Mouse (Mus musculus) intestine, embryonic 15.5 days (tissue): ENCODE measurements around the gene Sult6b1. TPM values are rescaled to one million over a fixed set of nuclear protein-coding genes. Genes with fewer than 3 reads are reported as not detected.

Experiments
- ATAC-seq: fragments of 200-750 bp; cut with Nextera tagmentation; 2 replicates; pipeline ENCODE4 v1.8.0; 2017; ENCODE audit warnings: moderate TSS enrichment, moderate library complexity
- H3K27ac ChIP-seq: fragments of 300-500 bp; sonication (generic); 2 replicates; pipeline ENCODE4 v1.5.1; 2015; ENCODE audit warnings: mild to moderate bottlenecking, inconsistent platforms
- H3K27me3 ChIP-seq: fragments of 300-500 bp; sonication (generic); replicated peaks from 2 replicates; pipeline ENCODE4 v1.6.1; 2015; ENCODE audit warnings: inconsistent platforms
- H3K36me3 ChIP-seq: fragments of 300-500 bp; sonication (generic); 2 replicates; pipeline ENCODE4 v1.6.1; 2015; ENCODE audit warnings: inconsistent platforms
- H3K4me1 ChIP-seq: fragments of 300-500 bp; sonication (generic); replicated peaks from 2 replicates; pipeline ENCODE4 v1.6.1; 2015; ENCODE audit warnings: inconsistent platforms
- H3K4me2 ChIP-seq: fragments of 300-500 bp; sonication (generic); replicated peaks from 2 replicates; pipeline ENCODE4 v1.6.1; 2015; ENCODE audit warnings: mild to moderate bottlenecking, inconsistent platforms
- H3K4me3 ChIP-seq: fragments of 300-500 bp; sonication (generic); replicated peaks from 2 replicates; pipeline ENCODE4 v1.5.1; 2015; ENCODE audit warnings: inconsistent platforms
- H3K9ac ChIP-seq: fragments of 300-500 bp; sonication (generic); 2 replicates; pipeline ENCODE4 v1.6.1; 2015; ENCODE audit warnings: inconsistent platforms
- H3K9me3 ChIP-seq: fragments of 300-500 bp; sonication (generic); 2 replicates; pipeline ENCODE4 v1.6.1; 2016; ENCODE audit warnings: inconsistent platforms
- WGBS: fragments of 180-500 bp; shearing (Covaris S2); methylation state at CpG from one replicate; pipeline ENCODE4 v1.1.7; 2015; 5-methylcytosine and 5-hydroxymethylcytosine counted together
- polyA plus RNA-seq: library from polyadenylated mRNA; unstranded; fragments of >200 nt; fragmentation: Nextera tagmentation; extraction: Ambion mirVana; gene quantifications from 2 replicates; pipeline ENCODE4 v1.2.1, GENCODE M21; 2015

The Sult6b1 gene
- polyA plus RNA-seq, 1 experiment from 2014 or later: 0.11 TPM

- WGBS: 2% methylated on average over 28 of the region's 28 CpGs
Observed at GRCm38 (mm10) chr17:78882401-78883112, 24.2 kb downstream of the Sult6b1 start, which contains the start of gene Eif2ak2. Gene Eif2ak2 (minus strand): TSS chr17:78882573.

DNA sequence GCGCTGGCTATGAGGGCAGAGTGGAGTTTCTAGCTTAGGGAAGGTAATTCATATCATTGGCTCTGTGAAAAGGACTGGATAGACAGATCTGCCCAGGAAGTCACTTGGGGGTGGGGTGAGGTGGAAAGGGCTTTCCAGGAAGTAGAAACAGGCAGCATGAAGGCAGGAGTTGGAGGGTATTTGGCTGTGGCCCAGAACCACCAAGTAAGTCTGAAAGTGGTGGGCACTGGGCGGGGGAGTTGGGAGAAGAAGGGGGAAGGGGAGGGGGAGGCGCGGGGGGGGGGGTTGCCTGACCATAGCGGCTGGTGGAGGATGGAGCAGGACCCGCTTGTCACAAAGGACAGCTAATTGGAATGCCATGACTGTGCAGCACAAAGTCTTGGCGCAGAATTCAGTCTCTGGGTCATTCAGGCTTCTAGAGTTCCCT, 24.9 kb downstream of the Sult6b1 start:
- H3K27ac ChIP-seq: peak overlapping the region; percentile 83
- H3K9me3 ChIP-seq: no peaks in the 10 kb centered on the region
- H3K9ac ChIP-seq: peak overlapping the region; percentile 79
- H3K4me1 ChIP-seq: no peaks in the 10 kb centered on the region; the same call in 1 of the 2 replicates
- H3K4me2 ChIP-seq: peak overlapping the region; percentile 69
- H3K27me3 ChIP-seq: no peaks in the 10 kb centered on the region
- peak; percentile 65 for ATAC-seq
- WGBS: 13% methylated on average over 5 of the region's 7 CpGs
- 0 out of 2 replicates have a peak, but pooled peaks cover 7% of the 10 kb centered on the region for H3K36me3 ChIP-seq
- peak overlapping the region; percentile 60 for H3K4me3 ChIP-seq

More at GRCm38 (mm10) chr17:78882401-78883112, 24.2 kb downstream of the Sult6b1 start, which contains the start of gene Eif2ak2:
- Histone ChIP-seq H3K4me3 (peak within 1 kb of the TSS; percentile 60), H3K4me2 (peak within 1 kb of the TSS; percentile 69), H3K9ac (peak within 1 kb of the TSS; percentile 79), H3K27ac (peak within 1 kb of the TSS; percentile 83), H3K9me3 (no peaks in the 10 kb centered on the region), H3K4me1 (no peaks in the 10 kb centered on the region; the same call in 1 of the 2 replicates), H3K27me3 (no peaks in the 10 kb centered on the region), H3K36me3 (0 out of 2 replicates have a peak, but pooled peaks cover 6% of the 10 kb centered on the region)
- peak; percentile 100 for ATAC-seq

DNA sequence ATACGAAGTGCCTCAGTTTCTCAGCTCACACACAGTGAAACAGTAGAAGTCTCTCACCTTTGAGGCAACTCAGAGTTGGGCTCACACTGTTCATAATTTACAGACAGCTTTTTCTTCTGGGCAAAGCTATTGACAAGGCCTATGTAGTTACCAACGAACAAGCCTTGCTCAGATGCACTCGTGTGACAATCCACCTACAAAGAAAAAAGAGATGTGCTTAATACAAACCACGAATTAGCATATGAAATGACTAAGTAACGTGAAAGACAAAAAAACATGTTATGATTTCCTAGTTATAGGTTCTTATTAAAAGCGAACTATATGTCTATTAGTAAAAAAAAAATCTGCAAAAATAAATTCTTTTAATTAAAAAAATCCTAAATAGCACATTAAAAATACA, 32.9 kb downstream of the Sult6b1 start:
- Histone ChIP-seq H3K4me2 (no peak overlapping the region), H3K4me3 (no peak overlapping the region), H3K27ac (no peak overlapping the region), H3K9ac (no peak overlapping the region), H3K9me3 (no peaks in the 10 kb centered on the region), H3K36me3 (0 out of 2 replicates have a peak, but pooled peaks cover 7% of the 10 kb centered on the region), H3K4me1 (no peaks in the 10 kb centered on the region), H3K27me3 (no peaks in the 10 kb centered on the region)
- no peak for ATAC-seq
- WGBS: 93% methylated on average over 6 of the region's 6 CpGs

DNA sequence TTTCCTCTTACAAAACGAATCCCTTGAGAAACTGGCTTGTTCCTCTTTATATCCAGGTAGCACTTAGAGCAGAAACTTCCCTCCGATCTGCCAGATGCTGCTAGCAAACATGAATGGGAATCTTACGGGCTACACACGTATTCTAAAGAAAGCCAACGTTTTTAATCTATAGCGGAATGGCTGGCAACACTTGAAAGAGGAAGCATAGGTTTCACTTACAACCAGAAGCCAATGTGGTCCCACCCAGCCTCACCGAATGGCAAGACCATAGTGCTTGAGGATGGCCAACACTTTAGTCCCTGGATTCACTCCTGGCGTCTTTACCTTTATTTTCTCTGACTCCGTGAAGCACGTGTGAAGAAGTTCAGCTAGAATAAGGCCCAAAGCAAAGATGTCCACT, 50.5 kb downstream of the Sult6b1 start:
- no peaks in the 10 kb centered on the region for H3K27me3 ChIP-seq
- H3K4me3 ChIP-seq: no peak overlapping the region
- no peaks in the 10 kb centered on the region for H3K4me1 ChIP-seq
- H3K9me3 ChIP-seq: no peaks in the 10 kb centered on the region
- H3K4me2 ChIP-seq: no peak overlapping the region
- 0 out of 2 replicates have a peak, but pooled peaks cover 3% of the 10 kb centered on the region for H3K36me3 ChIP-seq
- no peak for ATAC-seq
- H3K27ac ChIP-seq: no peak overlapping the region
- H3K9ac ChIP-seq: no peak overlapping the region
- 88% methylated on average over 10 of the region's 10 CpGs for WGBS

- H3K9ac ChIP-seq: no peak overlapping the region
- no peaks in the 10 kb centered on the region for H3K4me1 ChIP-seq
- H3K9me3 ChIP-seq: no peaks in the 10 kb centered on the region
- H3K36me3 ChIP-seq: peaks cover 20% of the 10 kb centered on the region; the same call in 1 of the 2 replicates
- H3K27me3 ChIP-seq: no peaks in the 10 kb centered on the region
- no peak overlapping the region for H3K4me3 ChIP-seq
- 79% methylated on average over 7 of the region's 7 CpGs for WGBS
- peak; percentile 86 for ATAC-seq
- no peak overlapping the region for H3K4me2 ChIP-seq
- H3K27ac ChIP-seq: no peak overlapping the region
Observed at GRCm38 (mm10) chr17:78842271-78842928, 64.4 kb downstream of the Sult6b1 start.

- Histone ChIP-seq H3K4me2 (peak overlapping the region; percentile 82), H3K9ac (peak overlapping the region; percentile 46), H3K36me3 (peaks cover 2% of the 10 kb centered on the region; the same call in 1 of the 2 replicates), H3K4me3 (peak overlapping the region; percentile 88), H3K27me3 (no peaks in the 10 kb centered on the region), H3K4me1 (no peaks in the 10 kb centered on the region), H3K9me3 (no peaks in the 10 kb centered on the region), H3K27ac (peak overlapping the region; percentile 76; the same call in 1 of the 2 replicates)
- no peak for ATAC-seq
- 28% methylated on average over 2 of the region's 2 CpGs for WGBS
Observed at GRCm38 (mm10) chr17:78836056-78836455, 70.7 kb downstream of the Sult6b1 start.

DNA sequence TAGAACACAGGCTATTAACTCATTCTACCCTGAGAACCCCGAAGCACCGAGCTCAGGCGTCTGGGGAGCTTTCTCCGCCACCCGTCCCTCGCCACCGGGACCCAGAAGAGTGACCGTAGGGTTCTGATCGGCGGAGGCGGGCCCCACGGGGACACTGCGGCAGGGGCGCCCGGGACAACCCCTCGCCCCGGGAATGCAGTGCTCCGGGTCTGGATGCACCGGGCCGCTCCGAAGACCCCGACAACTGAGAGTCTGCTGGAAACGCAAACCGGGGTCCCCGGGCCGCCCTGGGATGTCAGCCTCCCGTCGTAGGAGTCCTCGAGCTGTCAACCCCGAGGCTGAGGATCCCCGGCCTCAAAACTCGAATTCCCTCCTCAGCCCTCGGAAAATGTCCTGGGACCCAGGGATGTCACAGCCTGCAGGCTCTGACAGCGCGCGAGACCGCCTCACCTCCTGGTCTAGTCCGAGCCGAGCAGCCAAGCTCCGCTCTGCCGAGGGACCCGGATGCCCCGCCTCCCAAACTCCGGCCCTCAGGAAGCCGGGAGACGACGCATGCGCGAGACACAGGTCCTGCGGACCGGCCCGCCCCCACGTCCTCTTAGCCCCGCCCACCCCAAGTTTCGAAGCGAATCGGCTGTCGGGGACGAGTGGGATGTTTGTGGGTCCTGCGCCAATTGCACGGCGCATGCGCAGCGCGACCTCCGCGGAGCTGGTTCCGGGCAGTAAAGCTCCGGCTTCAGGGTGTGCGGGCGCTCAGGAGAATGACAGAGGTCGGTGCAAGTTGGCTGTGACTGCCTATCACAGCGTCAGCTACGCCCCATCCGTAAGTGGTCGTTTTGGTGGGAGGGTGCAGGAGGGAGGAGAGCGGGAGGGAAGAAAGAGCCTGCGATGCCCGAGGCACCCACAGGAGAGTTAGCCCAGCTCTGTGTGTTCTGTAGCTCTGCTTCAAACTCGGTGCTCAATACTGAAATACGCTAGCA, 71.6 kb downstream of the Sult6b1 start, which contains the start of the genes Heatr5b and Gpatch11:
Heatr5b (minus strand) TSS at position 509 of the 980 bp plus-strand sequence.
Gpatch11 (plus strand) TSS at position 712 of the 980 bp plus-strand sequence.
- Histone ChIP-seq H3K9me3 (no peaks in the 10 kb centered on the region), H3K9ac (peak within 1 kb of the TSS; percentile 95), H3K27ac (peak within 1 kb of the TSS; percentile 86), H3K27me3 (no peaks in the 10 kb centered on the region), H3K4me1 (no peaks in the 10 kb centered on the region), H3K4me2 (peak within 1 kb of the TSS; percentile 82), H3K36me3 (0 out of 2 replicates have a peak, but pooled peaks cover 3% of the 10 kb centered on the region), H3K4me3 (peak within 1 kb of the TSS; percentile 88)
- under 1% methylated on average over 81 of the region's 81 CpGs for WGBS
- ATAC-seq: peak; percentile 99

Other genes starting within 250 kb of the Sult6b1 start
- gene Strn, start 169.8 kb downstream of the Sult6b1 start, polyA plus RNA-seq: 5.3 and 5.4 TPM in 2 replicates
- gene Heatr5b, start 71.6 kb downstream of the Sult6b1 start, polyA plus RNA-seq: 10.0 and 10.7 TPM in 2 replicates
- 50.1 and 51.8 TPM in 2 replicates for gene Gpatch11, start 71.4 kb downstream of the Sult6b1 start, polyA plus RNA-seq
- gene Eif2ak2, start 24.4 kb downstream of the Sult6b1 start, polyA plus RNA-seq: 16.1 and 17.7 TPM in 2 replicates
- gene Cebpzos, start 9.5 kb upstream of the Sult6b1 start, polyA plus RNA-seq: 111 and 117 TPM in 2 replicates
- 54.2 and 65.3 TPM in 2 replicates for gene Cebpz, start 30.1 kb upstream of the Sult6b1 start, polyA plus RNA-seq
- 55.2 and 55.9 TPM in 2 replicates for gene Ndufaf7, start 30.1 kb upstream of the Sult6b1 start, polyA plus RNA-seq
- gene Prkd3, start 113.8 kb upstream of the Sult6b1 start, polyA plus RNA-seq: 26.2 and 30.9 TPM in 2 replicates
- 10.6 and 12.4 TPM in 2 replicates for gene Qpct, start 144.9 kb upstream of the Sult6b1 start, polyA plus RNA-seq